Mouse (Mus musculus) liver, embryonic 14 days (tissue): ENCODE measurements around the gene Ikzf3. TPM values are rescaled to one million over a fixed set of nuclear protein-coding genes. Genes with fewer than 3 reads are reported as not detected.

ENCODE experiments used
- polyA plus RNA-seq: library from polyadenylated mRNA; depleted of rRNA; stranded (reverse); fragments of >200 nt; gene quantifications from 2 replicates; pipeline ENCODE4 v1.2.3, GENCODE M21; 2012; rRNA removed

Ikzf3 gene
- 0.12 and 0.14 TPM in 2 replicates for polyA plus RNA-seq

GRCm38 (mm10) chr11:98545711-98546231 lies at the start of gene Ikzf3:
Gene Ikzf3, minus strand, starts transcription at chr11:98546031.

GRCm38 (mm10) chr11:98586892-98587563 lies 41.2 kb upstream of the Ikzf3 start, which contains the start of gene Ormdl3:
Gene Ormdl3, minus strand, starts transcription at chr11:98587368.

GRCm38 (mm10) chr11:98550975-98551828 lies 5.4 kb upstream of the Ikzf3 start, which contains the start of gene Zpbp2:
Gene Zpbp2, plus strand, starts transcription at chr11:98551097.

GRCm38 (mm10) chr11:98446213-98446561 lies 99.6 kb downstream of the Ikzf3 start, which contains the start of gene Grb7:
Gene Grb7, plus strand, starts transcription at chr11:98446394.

GRCm38 (mm10) chr11:98438331-98439158 lies 107.3 kb downstream of the Ikzf3 start, which contains the start of gene Mien1:
Gene Mien1, minus strand, starts transcription at chr11:98438991.

Other genes with a start within 250 kb of the Ikzf3 start
- 0.02 TPM in 1 of 2 replicates, not detected in the other for gene Neurod2, start 216.4 kb downstream of the Ikzf3 start, polyA plus RNA-seq
- 0.03 and 0.07 TPM in 2 replicates for gene Ppp1r1b, start 197.6 kb downstream of the Ikzf3 start, polyA plus RNA-seq
- 14.5 and 15.8 TPM in 2 replicates for gene Stard3, start 187.7 kb downstream of the Ikzf3 start, polyA plus RNA-seq
- gene Tcap, start 162.2 kb downstream of the Ikzf3 start, polyA plus RNA-seq = 0.05 and 0.27 TPM in 2 replicates
- gene Pnmt, start 159.6 kb downstream of the Ikzf3 start, polyA plus RNA-seq = not detected in 2 replicates
- 2.8 and 3.0 TPM in 2 replicates for gene Pgap3, start 145.5 kb downstream of the Ikzf3 start, polyA plus RNA-seq
- gene Erbb2, start 133.6 kb downstream of the Ikzf3 start, polyA plus RNA-seq = 1.0 and 1.1 TPM in 2 replicates
- gene Mien1, start 107.0 kb downstream of the Ikzf3 start, polyA plus RNA-seq = 31.4 and 33.3 TPM in 2 replicates
- 16.0 and 16.1 TPM in 2 replicates for gene Grb7, start 99.6 kb downstream of the Ikzf3 start, polyA plus RNA-seq
- gene Zpbp2, start 5.1 kb upstream of the Ikzf3 start, polyA plus RNA-seq = 0.25 and 0.54 TPM in 2 replicates
- gene Ormdl3, start 41.3 kb upstream of the Ikzf3 start, polyA plus RNA-seq = 24.1 and 28.1 TPM in 2 replicates
- gene Lrrc3c, start 52.3 kb upstream of the Ikzf3 start, polyA plus RNA-seq = not detected in 2 replicates
- gene Gm12355, start 79.6 kb upstream of the Ikzf3 start, polyA plus RNA-seq = 0.12 and 0.22 TPM in 2 replicates
- not detected in 2 replicates for gene Gsdma3, start 80.3 kb upstream of the Ikzf3 start, polyA plus RNA-seq
- not detected in 2 replicates for gene Gsdma2, start 100.7 kb upstream of the Ikzf3 start, polyA plus RNA-seq
- 0.01 TPM in 1 of 2 replicates, not detected in the other for gene Gsdma, start 118.3 kb upstream of the Ikzf3 start, polyA plus RNA-seq
- 72.1 and 78.6 TPM in 2 replicates for gene Psmd3, start 136.5 kb upstream of the Ikzf3 start, polyA plus RNA-seq
- not detected in 2 replicates for gene Csf3, start 155.2 kb upstream of the Ikzf3 start, polyA plus RNA-seq
- gene Med24, start 183.4 kb upstream of the Ikzf3 start, polyA plus RNA-seq = 23.2 and 24.6 TPM in 2 replicates
- gene Thra, start 194.6 kb upstream of the Ikzf3 start, polyA plus RNA-seq = 14.0 and 14.7 TPM in 2 replicates
- gene Nr1d1, start 229.3 kb upstream of the Ikzf3 start, polyA plus RNA-seq = 0.46 and 0.65 TPM in 2 replicates
- gene Msl1, start 249.5 kb upstream of the Ikzf3 start, polyA plus RNA-seq = 16.7 and 18.8 TPM in 2 replicates